In the genomic region with DNA sequence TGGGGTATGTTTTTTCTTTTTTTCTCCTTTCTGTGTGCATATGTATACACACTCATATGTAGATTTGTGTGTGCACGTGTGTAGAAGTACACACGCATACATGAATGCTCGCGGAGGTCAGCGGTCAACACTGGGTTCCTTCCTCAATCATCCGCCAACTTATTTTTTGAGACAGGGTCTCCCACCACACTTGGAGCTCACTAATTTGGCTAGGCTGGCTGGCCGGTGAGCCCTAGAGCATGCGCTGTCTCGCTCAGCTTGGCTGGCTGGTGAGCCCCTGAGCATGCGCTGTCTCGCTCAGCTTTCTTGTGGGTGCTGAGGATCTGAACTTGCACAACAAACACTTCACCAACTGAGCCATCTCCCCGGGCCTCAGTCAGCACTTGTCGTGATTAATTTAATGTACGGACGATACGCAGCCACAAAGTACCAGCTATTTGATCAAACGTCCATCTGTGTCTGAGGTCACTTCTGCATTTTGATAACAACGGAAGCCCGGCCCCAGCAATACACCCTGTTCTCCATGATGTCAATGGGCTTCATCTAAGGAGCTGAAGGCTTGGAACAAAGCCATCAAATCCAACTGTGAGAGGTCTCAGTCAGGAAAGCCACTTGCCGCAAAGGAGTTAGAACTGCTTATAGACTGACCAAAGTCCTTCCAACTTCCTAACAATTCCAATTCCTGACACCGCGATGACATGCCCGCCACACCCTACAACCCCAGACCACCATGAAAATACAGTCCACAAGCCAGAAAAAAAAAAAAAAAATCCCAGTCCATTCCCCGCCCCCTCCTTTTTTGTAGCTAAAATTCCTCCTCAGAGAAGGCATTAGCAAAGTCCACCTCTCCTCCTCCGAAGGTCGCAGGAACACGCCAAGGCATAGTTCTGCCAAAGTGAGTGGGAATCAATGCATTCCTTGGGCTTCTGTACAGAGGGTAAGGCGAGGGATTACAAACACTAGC, we compare ENCODE assay signal across 8 mouse cellular contexts. TPM values are rescaled to one million over a fixed set of nuclear protein-coding genes. Genes with fewer than 3 reads are reported as not detected.
DNase-seq lines count a peak whose midpoint lies in the region; ATAC-seq and TF ChIP-seq lines count a peak whose summit lies in the region.

No protein-coding gene starts in this region.

- H3K27me3 ChIP-seq in testis, adult 2 months (ENCODE audit: control insufficient read depth, insufficient read depth, low read length) = no peaks in the 10 kb centered on the region
- no peaks in the 10 kb centered on the region for H3K27me3 ChIP-seq in forebrain, embryonic 15.5 days
- H3K27me3 ChIP-seq in thymus, adult 2 months (ENCODE audit: control insufficient read depth, insufficient read depth, low read length) = no peaks in the 10 kb centered on the region

- H3K9ac ChIP-seq in forebrain, embryonic 15.5 days (replicated peaks) = no peak overlapping the region

- 0 out of 2 replicates have a peak overlapping the region, but pooled peaks have one; percentile 3 for H3K4me2 ChIP-seq in forebrain, embryonic 15.5 days (replicated peaks)

- no peak for ATAC-seq in forebrain, embryonic 15.5 days (replicated peaks)

- whole genome bisulfite sequencing in forebrain, embryonic 15.5 days = 52% methylated on average over 28 of the region's 28 CpGs
- 46% methylated on average over 28 of the region's 28 CpGs for WGBS in thymus, adult 2 months

- no peak for TF ChIP-seq POLR2A in testis, adult 2 months (IDR thresholded peaks at IDR 0.05; ENCODE audit: control insufficient read depth, low read depth, low read length)
- TF ChIP-seq POLR2A in thymus, adult 2 months (IDR thresholded peaks at IDR 0.05; ENCODE audit: control insufficient read depth, extremely low read depth, insufficient read depth, low read length, poor library complexity) = no peak

- TF ChIP-seq CTCF in testis, adult 2 months (IDR thresholded peaks at IDR 0.05; ENCODE audit: control insufficient read depth, insufficient read depth, insufficient replicate concordance, low read depth, low read length) = no peak
- no peak for TF ChIP-seq CTCF in thymus, adult 2 months (IDR thresholded peaks at IDR 0.05; ENCODE audit: borderline replicate concordance, control insufficient read depth, extremely low read depth, insufficient read depth, low read length, poor library complexity)

- H3K36me3 ChIP-seq in testis, adult 2 months (ENCODE audit: control insufficient read depth, insufficient read depth, low read length) = no peaks in the 10 kb centered on the region
- H3K36me3 ChIP-seq in forebrain, embryonic 15.5 days = no peaks in the 10 kb centered on the region
- H3K36me3 ChIP-seq in thymus, adult 2 months (ENCODE audit: control insufficient read depth, insufficient read depth, low read length) = no peaks in the 10 kb centered on the region

- peaks cover 14% of the 10 kb centered on the region for H3K4me1 ChIP-seq in testis, adult 2 months (ENCODE audit: control insufficient read depth, insufficient read depth, low read length)
- H3K4me1 ChIP-seq in forebrain, embryonic 15.5 days = 0 out of 2 replicates have a peak, but pooled peaks cover 3% of the 10 kb centered on the region
- no peaks in the 10 kb centered on the region for H3K4me1 ChIP-seq in thymus, adult 2 months (replicated peaks; ENCODE audit: control insufficient read depth, insufficient read depth, low read length)

- H3K4me3 ChIP-seq in testis, adult 2 months (ENCODE audit: control insufficient read depth, low read depth, low read length) = peak overlapping the region; percentile 44
- no peak overlapping the region for H3K4me3 ChIP-seq in forebrain, embryonic 15.5 days
- H3K4me3 ChIP-seq in thymus, adult 2 months (ENCODE audit: control insufficient read depth, insufficient read depth, low read length) = no peak overlapping the region

- DNase-seq in testis, postnatal 14 days (ENCODE audit: low spot score) = no peak
- DNase-seq in kidney, adult 18-20 months = peak; percentile 9
- peak; percentile 24 to 39 for DNase-seq in lung, postnatal 4 days
- DNase-seq in ovary, postnatal 36 days (ENCODE audit: low spot score) = no peak
- DNase-seq in Muller cell, postnatal 12 days (ENCODE audit: inconsistent ontology term) = no peak
- no peak for DNase-seq in thymus, adult 2 months

- H3K9me3 ChIP-seq in forebrain, embryonic 15.5 days = no peaks in the 10 kb centered on the region

- H3K27ac ChIP-seq in testis, adult 2 months (ENCODE audit: control insufficient read depth, insufficient read depth, low read depth, low read length) = no peak overlapping the region
- no peak overlapping the region for H3K27ac ChIP-seq in forebrain, embryonic 15.5 days (replicated peaks)
- no peak overlapping the region for H3K27ac ChIP-seq in thymus, adult 2 months (ENCODE audit: control insufficient read depth, insufficient read depth, low read length)

RNA-seq across cellular contexts. Expression of a gene that starts 29.6 kb away (rescaled TPM):
- 196 and 202 TPM in 2 replicates for polyA plus RNA-seq in testis, adult 2 months (2012; rRNA removed)
- polyA plus RNA-seq in forebrain, embryonic 15.5 days (2015; fragmentation: Nextera tagmentation; extraction: Ambion mirVana) = 137 TPM in 2 replicates
- 83.1 and 83.7 TPM in 2 replicates for polyA plus RNA-seq in thymus, adult 2 months (2012; rRNA removed)

Comparison
In these comparisons a context has a peak if more than half of its experiments do, and no peak if none do; other contexts are left out.
1. DNase-seq: peak in kidney, adult 18-20 months (single experiment) and lung, postnatal 4 days (2 of 2); none in testis, postnatal 14 days (single experiment), ovary, postnatal 36 days (single experiment), Muller cell, postnatal 12 days (single experiment) and thymus, adult 2 months (single experiment).